Mouse (Mus musculus): ENCODE measurements at regions not wholly inside any gene's neighbourhood (a gene's known extent, or its start where the extent isn't known, plus 50 kb on each side); places are given as distances from the start of the nearest gene placed in this dataset.

DNA sequence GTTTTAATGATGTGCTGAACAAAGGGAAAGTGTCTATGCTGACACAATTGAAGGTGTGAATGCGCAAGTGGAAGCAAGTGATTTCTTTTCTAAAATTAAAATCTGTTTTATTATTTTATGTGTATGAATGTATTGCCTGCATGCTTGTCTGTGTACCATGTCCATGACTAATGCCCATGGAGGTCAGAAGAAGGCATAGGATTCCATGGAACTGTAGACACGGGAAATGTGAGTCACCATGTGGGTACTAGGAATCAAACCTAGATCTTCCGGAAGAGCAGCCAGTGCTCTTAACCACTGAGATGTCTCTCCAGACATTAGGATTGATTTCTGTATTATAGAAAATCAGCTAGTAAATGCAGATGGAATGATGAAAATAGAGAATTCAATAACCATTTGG is 134.9 kb upstream of the Pgrmc2 start:
- DNase-seq = no peak

DNA sequence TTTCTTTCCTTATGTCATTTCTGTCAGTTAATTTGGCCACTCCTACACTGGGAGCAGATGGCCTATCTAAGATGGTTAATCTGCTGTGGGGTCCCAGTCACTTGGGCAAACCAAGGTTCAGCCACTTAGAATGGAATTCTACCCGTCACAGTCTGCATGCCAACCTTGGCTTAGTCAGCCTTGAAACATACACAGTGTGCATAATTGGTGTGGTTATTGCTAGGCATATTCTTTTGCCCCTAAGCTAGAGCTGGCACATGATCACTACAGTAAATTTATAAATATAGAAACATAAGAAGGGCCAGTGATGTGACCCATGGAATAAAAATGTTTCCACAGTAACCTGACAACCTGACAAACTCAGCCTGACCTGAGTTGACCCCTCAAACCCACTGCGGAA is 130.7 kb upstream of the Pgrmc2 start:
- DNase-seq = no peak

- DNase-seq = no peak
Observed at GRCm38 (mm10) chr3:41210333-41210732, 127.5 kb upstream of the Pgrmc2 start.

- no peak for DNase-seq
Observed at GRCm38 (mm10) chr3:41202895-41203294, 120.0 kb upstream of the Pgrmc2 start.

DNA sequence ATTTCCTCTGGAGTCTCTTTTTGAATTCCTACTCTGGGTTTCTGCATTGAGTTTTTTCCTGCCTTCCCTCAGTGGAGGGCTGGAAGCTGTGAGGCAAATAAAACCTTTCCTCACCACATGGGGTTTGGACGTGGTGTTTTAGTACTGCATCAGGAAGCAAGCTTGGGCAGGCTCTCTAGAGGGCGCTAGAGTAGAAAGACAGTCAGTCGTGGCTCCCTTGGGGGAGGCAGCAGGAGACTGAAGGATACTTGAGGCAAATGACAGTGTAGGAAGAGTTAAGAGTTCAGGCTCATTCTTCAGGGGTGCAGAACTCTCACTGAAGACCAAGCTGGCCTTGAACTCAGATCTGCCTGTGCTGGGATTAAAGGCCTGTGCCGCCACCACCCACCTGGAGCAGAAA is 118.9 kb upstream of the Pgrmc2 start:
- no peak for DNase-seq

DNA sequence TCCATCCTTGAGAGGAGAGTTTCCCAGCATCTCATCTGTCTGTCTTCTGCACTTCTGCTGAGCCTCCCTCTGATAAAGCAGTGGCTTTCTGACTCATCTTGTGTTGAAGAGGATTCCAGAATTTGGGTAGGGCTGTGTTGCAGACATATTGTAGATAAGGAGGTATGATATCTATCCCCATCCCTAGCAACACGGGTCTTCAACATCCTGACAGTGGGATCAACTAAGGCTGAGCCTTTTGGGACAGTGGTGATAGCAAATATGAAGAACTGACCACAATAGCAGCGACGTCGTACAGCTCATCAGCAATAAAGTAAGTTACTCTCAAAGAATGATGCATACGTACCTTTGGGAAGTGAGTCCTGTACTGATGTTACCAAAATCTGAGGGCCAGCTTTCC is 117.2 kb upstream of the Pgrmc2 start:
- DNase-seq = no peak

DNA sequence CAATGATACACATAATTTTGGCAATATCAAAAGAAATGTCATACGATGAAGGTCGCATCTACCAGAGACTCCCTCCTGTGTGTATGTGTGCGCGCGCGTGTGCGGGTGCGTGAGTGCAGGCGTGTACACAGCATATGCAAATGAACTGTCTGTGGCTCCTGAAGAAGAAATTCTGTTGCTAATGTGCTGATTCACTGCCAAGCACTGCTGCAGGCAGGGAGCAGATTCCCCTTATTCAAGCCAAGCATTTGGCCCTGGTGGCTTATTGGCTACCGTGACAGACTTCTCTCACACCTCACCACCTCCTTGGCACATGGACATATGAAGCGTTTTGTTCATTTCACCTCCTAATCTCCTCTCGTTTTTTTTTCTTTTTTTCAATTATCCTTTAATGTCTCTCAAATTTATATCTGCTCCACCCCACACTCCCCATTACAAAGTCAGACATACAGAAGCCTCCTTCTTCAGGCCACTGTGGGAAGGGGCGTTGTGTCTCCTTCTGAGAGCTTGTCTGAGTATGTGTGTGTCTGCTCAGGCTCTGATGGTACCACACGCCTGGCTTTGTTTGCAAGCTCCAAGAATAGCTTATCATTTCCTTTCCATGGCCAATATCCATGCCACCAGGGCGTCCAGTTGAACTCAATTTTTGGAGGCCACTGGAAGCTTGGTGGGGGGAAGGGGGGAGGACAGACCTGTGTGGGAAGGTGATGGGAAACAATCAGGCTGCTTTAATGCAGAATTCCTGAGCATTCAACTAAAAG is 115.5 kb upstream of the Pgrmc2 start:
- peak; percentile 13 for DNase-seq

DNA sequence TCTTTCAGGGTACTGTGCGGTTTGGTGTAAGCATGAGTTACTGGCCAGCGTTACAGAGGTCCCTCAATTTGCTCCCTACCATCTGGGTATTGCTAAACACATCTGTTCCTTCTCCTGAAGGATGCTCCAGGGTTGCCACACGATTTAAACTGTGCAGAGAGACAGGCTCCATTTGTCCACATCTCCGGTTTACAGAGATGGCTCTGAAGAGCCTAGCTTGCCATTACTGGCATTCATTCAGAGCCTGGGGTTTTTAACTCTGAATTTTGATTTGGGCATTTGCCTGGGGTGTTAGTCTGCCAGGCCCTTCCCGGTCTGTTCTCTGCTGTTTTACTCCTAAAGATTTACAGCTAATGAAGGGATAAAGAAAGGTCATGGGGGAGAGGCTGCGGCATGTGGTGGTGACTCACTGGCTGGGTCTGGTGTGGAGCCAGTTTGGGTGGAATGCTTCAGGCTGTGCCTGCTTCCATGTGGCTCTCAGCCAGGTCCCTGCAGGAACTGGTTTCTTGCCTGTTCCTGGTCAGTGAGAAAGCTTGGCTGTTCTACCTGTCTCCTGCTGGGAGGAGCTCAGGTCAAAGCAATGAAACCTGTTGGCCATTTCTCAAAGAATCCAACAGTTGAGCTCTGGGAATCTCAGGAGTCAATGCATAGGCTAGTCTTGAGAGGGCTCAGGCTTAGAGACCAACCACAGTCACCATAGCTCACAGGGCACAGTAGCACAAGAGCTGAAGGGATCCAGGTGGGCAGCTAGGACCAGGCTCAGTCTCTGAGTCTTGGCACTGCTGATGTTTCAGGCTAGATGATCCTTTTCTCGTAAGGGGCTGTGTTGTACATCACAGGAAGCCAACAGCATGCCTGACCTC is 112.5 kb upstream of the Pgrmc2 start:
- peak; percentile 18 for DNase-seq

- no peak for DNase-seq
Observed at GRCm38 (mm10) chr3:41194311-41195112, 111.7 kb upstream of the Pgrmc2 start.

- DNase-seq = no peak
Observed at GRCm38 (mm10) chr3:41185305-41186097, 102.7 kb upstream of the Pgrmc2 start.

- DNase-seq = no peak
Observed at GRCm38 (mm10) chr3:41184375-41184774, 101.5 kb upstream of the Pgrmc2 start.

GRCm38 (mm10) chr3:41182900-41183595 is 100.2 kb upstream of the Pgrmc2 start:
- DNase-seq = peak; percentile 6

- DNase-seq = peak; percentile 93
Observed at GRCm38 (mm10) chr3:41182036-41182899, 99.4 kb upstream of the Pgrmc2 start.

GRCm38 (mm10) chr3:41181438-41181837 is 98.6 kb upstream of the Pgrmc2 start:
- no peak for DNase-seq

GRCm38 (mm10) chr3:41180911-41181310 is 98.1 kb upstream of the Pgrmc2 start:
- no peak for DNase-seq

DNA sequence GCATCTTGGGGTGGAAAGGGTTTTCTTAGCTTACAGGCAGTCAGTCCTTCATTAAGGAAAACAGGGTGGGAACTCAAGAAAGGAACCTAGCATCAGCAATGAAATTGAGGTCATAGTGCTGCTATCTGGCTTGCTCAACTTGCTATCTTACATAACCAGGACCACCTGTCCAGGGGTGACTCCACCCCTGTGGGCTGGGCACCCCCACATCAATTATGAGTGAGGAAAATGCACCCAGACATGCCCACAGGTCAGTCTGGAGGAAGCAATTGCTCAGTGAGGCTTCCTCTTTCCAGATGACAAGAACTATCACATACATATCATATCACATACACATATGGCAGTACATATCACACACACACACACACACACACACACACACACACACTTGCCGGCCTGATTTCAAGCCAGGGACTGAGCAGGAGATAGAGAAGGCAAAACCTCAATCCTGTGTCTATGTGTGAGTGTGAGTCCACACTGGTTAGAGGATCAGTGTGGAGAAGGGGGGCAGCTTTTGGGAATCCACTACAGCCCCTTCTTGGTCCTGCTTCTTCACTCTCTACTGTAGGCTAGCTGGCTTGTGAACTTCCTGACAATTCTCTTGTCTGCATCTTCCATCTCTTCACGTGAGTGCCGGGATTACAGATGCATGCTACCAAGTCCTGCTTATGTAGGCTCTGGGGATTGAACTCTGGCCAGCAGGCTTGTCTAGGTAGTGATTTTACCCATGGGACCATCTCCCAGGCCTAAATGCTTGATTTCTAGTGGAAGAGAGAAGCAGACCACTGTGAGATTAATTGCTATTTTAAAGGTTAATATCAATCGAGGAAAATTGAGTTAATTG is 96.4 kb upstream of the Pgrmc2 start:
- no peak for DNase-seq

- no peak for DNase-seq
Observed at GRCm38 (mm10) chr3:41177124-41177523, 94.3 kb upstream of the Pgrmc2 start.

- no peak for DNase-seq
Observed at GRCm38 (mm10) chr3:41175356-41175755, 92.5 kb upstream of the Pgrmc2 start.

DNA sequence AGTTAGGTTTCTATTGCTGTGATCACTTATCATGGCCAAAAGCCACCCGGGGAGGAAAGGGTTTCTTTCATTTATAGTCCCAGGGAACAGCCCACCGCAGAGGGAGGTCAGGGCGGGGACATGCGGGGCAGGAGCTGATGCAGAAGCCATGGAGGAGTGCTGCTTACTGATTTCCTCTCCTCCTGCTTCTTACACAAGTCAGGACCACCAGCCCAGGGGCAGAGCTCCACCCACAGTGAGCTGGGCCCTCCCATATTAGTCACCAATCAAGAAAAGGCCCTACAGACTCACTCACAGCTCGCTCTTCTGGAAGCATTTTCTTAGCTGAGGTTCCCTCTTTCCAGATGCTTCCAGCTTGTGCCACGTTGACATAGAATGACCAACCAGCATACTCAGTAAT is 90.7 kb upstream of the Pgrmc2 start:
- no peak for DNase-seq
